Mouse (Mus musculus) B cell, adult 62 days (primary cell): ENCODE measurements around the gene Dusp14. TPM values are rescaled to one million over a fixed set of nuclear protein-coding genes. Genes with fewer than 3 reads are reported as not detected.

Experiments
- total RNA-seq: library from RNA; stranded (reverse); gene quantifications from 4 replicates; pipeline ENCODE4 v1.2.4, GENCODE M21; 2023

Dusp14 gene
- total RNA-seq: 0.57 to 1.5 TPM (median 1.1 TPM) in 3 of 4 replicates, not detected in the other

DNA sequence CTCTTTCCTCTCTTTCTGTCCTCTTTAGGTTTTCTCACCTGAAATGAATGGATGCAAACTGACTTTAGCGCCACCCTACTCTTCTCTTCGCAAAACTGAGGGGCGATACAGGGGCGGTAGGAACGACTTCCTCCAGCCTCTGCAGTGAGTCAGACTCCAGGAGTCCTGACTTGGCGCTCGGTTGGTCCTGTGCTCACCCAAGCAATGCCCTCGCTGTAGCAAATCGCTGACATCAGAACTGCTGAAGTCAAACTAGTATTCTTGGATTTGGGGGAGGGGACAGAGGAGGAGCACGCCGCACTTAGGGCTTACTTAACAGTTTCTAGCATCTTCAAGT lies at the start of gene Dusp14:
Gene Dusp14 (minus strand): TSS at position 228 of the 337 bp plus-strand sequence.

Other genes starting within 250 kb of the Dusp14 start
- 0.22 to 0.95 TPM (median 0.42 TPM) in 4 replicates for gene Hnf1b, start 219.2 kb downstream of the Dusp14 start, total RNA-seq
- gene Ddx52, start 127.2 kb downstream of the Dusp14 start, total RNA-seq: 33.2 to 38.1 TPM (median 37.4 TPM) in 4 replicates
- gene Synrg, start 104.8 kb downstream of the Dusp14 start, total RNA-seq: 67.3 to 86.0 TPM (median 71.4 TPM) in 4 replicates
- gene Tada2a, start 60.3 kb upstream of the Dusp14 start, total RNA-seq: 6.6 to 10.5 TPM (median 8.2 TPM) in 4 replicates
- gene Acaca, start 60.4 kb upstream of the Dusp14 start, total RNA-seq: 22.1 to 35.1 TPM (median 33.1 TPM) in 4 replicates
- gene Gm11437, start 98.2 kb upstream of the Dusp14 start, total RNA-seq: not detected in 4 replicates